ENCODE assay signal across 28 mouse cellular contexts in genomic region chr5:137065454-137065853, GRCm38 (mm10). TPM values are rescaled to one million over a fixed set of nuclear protein-coding genes. Genes with fewer than 3 reads are reported as not detected.
"Had no signal": no experiment of that assay in that cellular context is flagged by ENCODE, and none has a peak within 500 bp of the region (broad histone marks: within the 10 kb centered on the region; RNA-seq: fewer than 3 reads in every experiment).

No protein-coding gene starts in this region.

- H3K36me3 ChIP-seq: heart, embryonic 15.5 days; hindbrain, embryonic 13.5 days; hindbrain, embryonic 15.5 days; limb, embryonic 13.5 days; limb, embryonic 15.5 days; liver, embryonic 12.5 days had no signal

- H3K4me3 ChIP-seq: heart, adult 2 months; heart, embryonic 13.5 days; heart, embryonic 15.5 days; hindbrain, embryonic 13.5 days; hindbrain, embryonic 15.5 days; layer of hippocampus, adult 2 months; limb, embryonic 13.5 days; limb, embryonic 15.5 days; liver, embryonic 12.5 days had no signal

- H3K4me2 ChIP-seq: heart, embryonic 11.5 days; heart, embryonic 13.5 days; heart, embryonic 15.5 days; hindbrain, embryonic 13.5 days; hindbrain, embryonic 15.5 days; limb, embryonic 13.5 days; limb, embryonic 15.5 days; liver, embryonic 12.5 days had no signal

- H3K27me3 ChIP-seq: heart, embryonic 15.5 days; hindbrain, embryonic 15.5 days; limb, embryonic 13.5 days; limb, embryonic 15.5 days had no signal

- DNase-seq: gastrocnemius, postnatal 14 days; gastrocnemius, postnatal 36 days; heart, adult 11 months; heart, adult 2 months; heart, postnatal 14 days; heart, postnatal 36 days; kidney, adult 11 months; kidney, adult 8-10 months; kidney, postnatal 10 days; kidney, postnatal 25 days; kidney, postnatal 4 days; left cerebral cortex, postnatal 4 days had no signal

RNA-seq across cellular contexts. Expression of gene Serpine1, which starts 6.6 kb away (rescaled TPM):
- total RNA-seq: hematopoietic stem cell, adult 5-6 weeks had no signal

RNA-seq across cellular contexts. Expression of gene Vgf, which starts 39.3 kb away (rescaled TPM):
- total RNA-seq: gastrocnemius, adult 18-20 months; gastrocnemius, adult 8-10 months; gastrocnemius, postnatal 14 days; gastrocnemius, postnatal 36 days; heart, adult 2 months; heart, postnatal 14 days; liver, adult 2 months had no signal
- polyA plus RNA-seq: gonadal fat pad, adult 2 months; heart, embryonic 15.5 days; heart, postnatal 0 days; limb, embryonic 11.5 days; liver, adult 2 months; liver, embryonic 12.5 days had no signal
